Mouse (Mus musculus): Measurements from ENCODE around the gene Serpina3n. TPM values are rescaled to one million over a fixed set of nuclear protein-coding genes. Genes with fewer than 3 reads are reported as not detected.
"Not testable (repeated sequence)": the region's sequence is repeated elsewhere in the genome, so short reads cannot be mapped to it uniquely, and the experiment has no call there.

Serpina3n gene
- total and polyA plus RNA-seq, 3 experiments: not detected

- H3K4me1 ChIP-seq (ENCODE audit: control insufficient read depth in 1 of 2, insufficient read depth in 2 of 2); H3K79me2 ChIP-seq (replicated peaks; ENCODE audit: control insufficient read depth, extremely low read depth, insufficient read depth, poor library complexity, severe bottlenecking); in situ Hi-C loops (cut with MboI; ENCODE audit: low pct_ligation_motif_present, low pct_unique_long_range_greater_than_20kb, low sequenced_read_pairs); H3K4me2 ChIP-seq (ENCODE audit: insufficient read depth, low read depth, poor library complexity, severe bottlenecking); H3K9ac ChIP-seq (ENCODE audit: insufficient read depth, low read depth); H3K4me3 ChIP-seq (replicated peaks in 1 of 3; ENCODE audit: low read depth in 2 of 3, low read length in 2 of 3, poor library complexity in 1 of 3); H3K9me3 ChIP-seq (replicated peaks; ENCODE audit: low read length); H3K27ac ChIP-seq (ENCODE audit: insufficient read depth, low read depth); dilution Hi-C loops (cut with MboI; ENCODE audit: extremely low pct_ligation_motif_present, extremely low pct_unique_long_range_greater_than_20kb, low sequenced_read_pairs); DNase-seq (ENCODE audit: extremely low read depth); H3K36me3 ChIP-seq (replicated peaks in 1 of 2; ENCODE audit: control insufficient read depth in 1 of 2, insufficient read depth in 1 of 2, low read length in 1 of 2): not testable (repeated sequence)
- H3K27me3 ChIP-seq (replicated peaks): peaks cover 37% of the 10 kb centered on the region
These were observed 19.7 kb upstream of the Serpina3n start for GRCm38 (mm10) chr12:104386878-104387277.

DNA sequence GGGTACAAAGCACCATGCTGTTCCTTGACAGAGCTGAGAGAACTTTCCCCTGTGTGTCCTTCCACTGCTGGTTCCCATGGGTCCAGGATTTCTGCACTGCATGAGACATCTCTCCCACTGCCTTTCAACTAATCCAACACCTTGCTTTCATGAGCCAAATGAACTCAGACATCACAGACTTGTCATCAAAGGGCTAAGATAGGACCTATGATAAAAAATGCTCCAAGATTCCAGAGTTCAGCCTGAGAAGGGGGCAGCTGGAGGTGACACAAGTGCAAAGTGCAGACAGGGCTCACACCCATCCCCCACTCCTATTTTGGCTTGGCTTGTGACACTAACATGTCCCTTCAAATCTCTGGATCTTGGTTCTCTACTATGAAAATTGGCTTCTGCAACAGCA lies 18.1 kb upstream of the Serpina3n start:
- no peak overlapping the region for H3K9ac ChIP-seq (ENCODE audit: insufficient read depth, low read depth)
- H3K4me1 ChIP-seq (ENCODE audit: control insufficient read depth in 1 of 2, insufficient read depth in 2 of 2): no peaks in the 10 kb centered on the region
- no peak for DNase-seq (ENCODE audit: extremely low read depth)
- no peak overlapping the region for H3K27ac ChIP-seq (ENCODE audit: insufficient read depth, low read depth)
- H3K4me3 ChIP-seq (replicated peaks in 1 of 3; ENCODE audit: low read depth in 2 of 3, low read length in 2 of 3, poor library complexity in 1 of 3): no peak overlapping the region
- TF ChIP-seq E2F4 (IDR thresholded peaks at IDR 0.05; ENCODE audit: insufficient replicate concordance, low read depth, low read length) (no peak), JUND (conservative IDR thresholded peaks at IDR 0.05; ENCODE audit: low read depth, low read length) (no peak), MEF2A (IDR thresholded peaks at IDR 0.05; ENCODE audit: borderline replicate concordance, low read depth, low read length) (no peak), RCOR1 (conservative IDR thresholded peaks at IDR 0.05; ENCODE audit: low read depth, low read length) (no peak), NRF1 (IDR thresholded peaks at IDR 0.05; ENCODE audit: low read depth, low read length) (no peak), POLR2AphosphoS2 (IDR thresholded peaks at IDR 0.05; ENCODE audit: low read depth, low read length) (no peak), SMC3 (IDR thresholded peaks at IDR 0.05; ENCODE audit: low read depth, low read length) (no peak), NELFE (IDR thresholded peaks at IDR 0.05; ENCODE audit: low read depth, low read length) (no peak), JUN (IDR thresholded peaks at IDR 0.05; ENCODE audit: insufficient read depth, low read depth, low read length) (no peak), TCF12 (IDR thresholded peaks at IDR 0.05; ENCODE audit: low read depth, low read length) (no peak), ELF1 (IDR thresholded peaks at IDR 0.05; ENCODE audit: low read depth, low read length) (no peak), BHLHE40 (IDR thresholded peaks at IDR 0.05; ENCODE audit: low read depth, low read length) (no peak), RAD21 (IDR thresholded peaks at IDR 0.05; ENCODE audit: low read depth, low read length) (no peak)
- H3K27me3 ChIP-seq (replicated peaks): peaks cover 40% of the 10 kb centered on the region
- in situ Hi-C loops (cut with MboI; ENCODE audit: low pct_ligation_motif_present, low pct_unique_long_range_greater_than_20kb, low sequenced_read_pairs): no loop called here
- H3K9me3 ChIP-seq (replicated peaks; ENCODE audit: low read length): no peaks in the 10 kb centered on the region
- H3K79me2 ChIP-seq (replicated peaks; ENCODE audit: control insufficient read depth, extremely low read depth, insufficient read depth, poor library complexity, severe bottlenecking): no peaks in the 10 kb centered on the region
- no peak overlapping the region for H3K4me2 ChIP-seq (ENCODE audit: insufficient read depth, low read depth, poor library complexity, severe bottlenecking)
- no peaks in the 10 kb centered on the region for H3K36me3 ChIP-seq (replicated peaks in 1 of 2; ENCODE audit: control insufficient read depth in 1 of 2, insufficient read depth in 1 of 2, low read length in 1 of 2)
- dilution Hi-C loops (cut with MboI; ENCODE audit: extremely low pct_ligation_motif_present, extremely low pct_unique_long_range_greater_than_20kb, low sequenced_read_pairs): no loop called here

- peaks cover 36% of the 10 kb centered on the region for H3K27me3 ChIP-seq (replicated peaks)
- H3K36me3 ChIP-seq (replicated peaks in 1 of 2; ENCODE audit: control insufficient read depth in 1 of 2, insufficient read depth in 1 of 2, low read length in 1 of 2); H3K4me2 ChIP-seq (ENCODE audit: insufficient read depth, low read depth, poor library complexity, severe bottlenecking); DNase-seq (ENCODE audit: extremely low read depth); H3K4me3 ChIP-seq (replicated peaks in 1 of 3; ENCODE audit: low read depth in 2 of 3, low read length in 2 of 3, poor library complexity in 1 of 3); H3K9me3 ChIP-seq (replicated peaks; ENCODE audit: low read length); H3K4me1 ChIP-seq (ENCODE audit: control insufficient read depth in 1 of 2, insufficient read depth in 2 of 2); H3K79me2 ChIP-seq (replicated peaks; ENCODE audit: control insufficient read depth, extremely low read depth, insufficient read depth, poor library complexity, severe bottlenecking); H3K9ac ChIP-seq (ENCODE audit: insufficient read depth, low read depth); H3K27ac ChIP-seq (ENCODE audit: insufficient read depth, low read depth); in situ Hi-C loops (cut with MboI; ENCODE audit: low pct_ligation_motif_present, low pct_unique_long_range_greater_than_20kb, low sequenced_read_pairs); dilution Hi-C loops (cut with MboI; ENCODE audit: extremely low pct_ligation_motif_present, extremely low pct_unique_long_range_greater_than_20kb, low sequenced_read_pairs): not testable (repeated sequence)
These were observed 15.5 kb upstream of the Serpina3n start for GRCm38 (mm10) chr12:104391057-104391456.
